In genomic region chr10:93364881-93365280, GRCm38 (mm10) we compare ENCODE assay signal across 12 mouse cellular contexts. TPM values are rescaled to one million over a fixed set of nuclear protein-coding genes. Genes with fewer than 3 reads are reported as not detected.
DNase-seq lines count a peak whose midpoint lies in the region; ATAC-seq and TF ChIP-seq lines count a peak whose summit lies in the region.
"Had no signal": no experiment of that assay in that cellular context is flagged by ENCODE, and none has a peak within 500 bp of the region (broad histone marks: within the 10 kb centered on the region; RNA-seq: fewer than 3 reads in every experiment).

No protein-coding gene starts in this region.

- peak overlapping the region in 1 of 2 experiments; percentile 10; a peak in 1 of 4 replicates for H3K4me3 ChIP-seq in ES-E14 (ENCODE audit: insufficient read depth in 1 of 2, low read depth in 1 of 2, low read length in 2 of 2, poor library complexity in 1 of 2, severe bottlenecking in 1 of 2)
- H3K4me3 ChIP-seq in left cerebral cortex, adult 2 months, result no peak overlapping the region
- H3K4me3 ChIP-seq: liver, embryonic 13.5 days; midbrain, embryonic 12.5 days had no signal

- H3K4me1 ChIP-seq in ES-E14 (ENCODE audit: control insufficient read depth in 2 of 2, insufficient read depth in 2 of 2, low read length in 2 of 2, poor library complexity in 1 of 2), result peaks cover 2 to 11% of the 10 kb centered on the region in 2 experiments; a peak in 2 of 4 replicates
- H3K4me1 ChIP-seq: liver, embryonic 13.5 days; midbrain, embryonic 12.5 days had no signal

- peak; percentile 92 for ATAC-seq in megakaryocyte, adult 5-6 weeks (ENCODE audit: poor library complexity, severe bottlenecking)
- ATAC-seq: intestine, embryonic 16.5 days had no signal

- in situ Hi-C loops in ES-E14 (cut with MboI; ENCODE audit: low sequenced_read_pairs in 2 of 2, unreplicated experiment in 2 of 2), result loop anchor here in 1 of 2 experiments (5.0 kb wide), 1 partner anchor 68 kb away; no protein-coding TSS in a partner anchor

- peak overlapping the region; percentile 51; the same call in 1 of the 2 replicates for H3K9ac ChIP-seq in ES-E14 (ENCODE audit: insufficient read depth, low read depth, low read length, poor library complexity, severe bottlenecking)
- H3K9ac ChIP-seq: liver, embryonic 13.5 days; midbrain, embryonic 12.5 days had no signal

- intact Hi-C loops in heart, postnatal 25 days (cut with DNase I), result no loop called here
- intact Hi-C loops in left cerebral cortex, adult 2 months (cut with DNase I), result loop anchor here (5.0 kb wide), 1 partner anchor 68 kb away; no protein-coding TSS in a partner anchor

- TF ChIP-seq CTCF in left cerebral cortex, adult 2 months (IDR thresholded peaks at IDR 0.05), result no peak

- H3K27ac ChIP-seq in ES-E14 (ENCODE audit: insufficient read depth, low read depth, low read length, poor library complexity, severe bottlenecking), result peak overlapping the region; percentile 80
- H3K27ac ChIP-seq in left cerebral cortex, adult 2 months, result no peak overlapping the region
- H3K27ac ChIP-seq: liver, embryonic 13.5 days; midbrain, embryonic 12.5 days had no signal

- peaks cover 1% of the 10 kb centered on the region; the same call in 1 of the 2 replicates for H3K36me3 ChIP-seq in ES-E14 (ENCODE audit: control insufficient read depth, insufficient read depth, low read length, poor library complexity, severe bottlenecking)
- H3K36me3 ChIP-seq: liver, embryonic 13.5 days; midbrain, embryonic 12.5 days had no signal

- DNase-seq in heart, adult 8-10 months (ENCODE audit: low spot score), result peak; percentile 38
- DNase-seq in heart, postnatal 25 days (ENCODE audit: low spot score), result no peak
- DNase-seq in B cell, adult 2 months, result peak; percentile 59 to 69
- no peak for DNase-seq in ES-E14 (ENCODE audit: low read depth, low spot score)
- no peak for DNase-seq in Muller cell, postnatal 12 days (ENCODE audit: inconsistent ontology term)
- no peak for DNase-seq in left cerebral cortex, adult 2 months (ENCODE audit: extremely low spot score in 1 of 2, low spot score in 2 of 2)
- DNase-seq: cerebellum, postnatal 25 days; liver, embryonic 13.5 days; thymus, postnatal 4 days had no signal

- H3K9me3 ChIP-seq in ES-E14 (ENCODE audit: control insufficient read depth, insufficient read depth, low read depth, low read length), result no peaks in the 10 kb centered on the region
- H3K9me3 ChIP-seq: liver, embryonic 13.5 days; midbrain, embryonic 12.5 days had no signal

TF ChIP-seq in ES-E14, 5 proteins besides CTCF, POLR2A, EP300 and RAD21:
- TF ChIP-seq CHD2 (IDR thresholded peaks at IDR 0.05; ENCODE audit: low read depth, low read length), result no peak
- TF ChIP-seq ZC3H11A (IDR thresholded peaks at IDR 0.05; ENCODE audit: borderline replicate concordance, low read depth, low read length), result no peak
- TF ChIP-seq MAFK (IDR thresholded peaks at IDR 0.05; ENCODE audit: insufficient read depth, low read depth, low read length), result no peak
- TF ChIP-seq HCFC1 (IDR thresholded peaks at IDR 0.05; ENCODE audit: borderline replicate concordance, insufficient read depth, low read length), result no peak
- TF ChIP-seq ZNF384 (IDR thresholded peaks at IDR 0.05; ENCODE audit: low read depth, low read length), result no peak

RNA-seq across cellular contexts. Expression of gene Elk3, which starts 53.9 kb away (rescaled TPM):
- total RNA-seq in heart, adult 8-10 months (2022), result 10 to 100 TPM; 32.0 to 37.6 (median 35.2) TPM
- 10 to 100 TPM; 45.1 to 48.7 TPM for total RNA-seq in heart, postnatal 25 days (2021)
- total RNA-seq in ES-E14 (2012; rRNA removed), result 10.3 and 15.7 TPM in 2 replicates
- total RNA-seq in megakaryocyte, adult 5-6 weeks (2015), result 27.1 and 29.4 TPM in 2 replicates
- total RNA-seq in megakaryocyte, adult 5-6 weeks (2017), result 19.8 and 22.6 TPM in 2 replicates
- total RNA-seq in left cerebral cortex, adult 2 months (2021), result 10 to 100 TPM in 1 of 2 experiments, 1 to 10 TPM in 1; 8.6 to 11.9 TPM

Comparison
In these comparisons a context has a peak if more than half of its experiments do, and no peak if none do; other contexts are left out.
1. DNase-seq: peak in heart, adult 8-10 months (single experiment) and B cell, adult 2 months (2 of 2); none in heart, postnatal 25 days (single experiment), ES-E14 (single experiment), Muller cell, postnatal 12 days (single experiment) and left cerebral cortex, adult 2 months (0 of 2).